17 mouse cellular contexts compared by ENCODE assay signal in genomic region chr7:24391687-24392086, GRCm38 (mm10). TPM values are rescaled to one million over a fixed set of nuclear protein-coding genes. Genes with fewer than 3 reads are reported as not detected.
A peak's percentile ranks its signal among the peaks of the same experiment; 100 is the strongest.
DNase-seq lines count a peak whose midpoint lies in the region; ATAC-seq lines count a peak whose summit lies in the region.
"Had no signal": no experiment of that assay in that cellular context is flagged by ENCODE, and none has a peak within 500 bp of the region (broad histone marks: within the 10 kb centered on the region; RNA-seq: fewer than 3 reads in every experiment).

No protein-coding gene starts in this region.

- no peak overlapping the region for H3K4me3 ChIP-seq in hindbrain, embryonic 11.5 days (ENCODE audit: low read depth, low read length)
- H3K4me3 ChIP-seq in hindbrain, embryonic 14.5 days (replicated peaks; ENCODE audit: low read length), result no peak overlapping the region
- H3K4me3 ChIP-seq in liver, embryonic 12.5 days, result no peak overlapping the region
- no peak overlapping the region for H3K4me3 ChIP-seq in macrophage (ENCODE audit: inconsistent target)
- no peak overlapping the region for H3K4me3 ChIP-seq in stomach, embryonic 16.5 days (replicated peaks; ENCODE audit: low read length)
- no peak overlapping the region for H3K4me3 ChIP-seq in midbrain, embryonic 10.5 days
- H3K4me3 ChIP-seq: heart, embryonic 13.5 days had no signal

- H3K4me2 ChIP-seq in hindbrain, embryonic 11.5 days (replicated peaks; ENCODE audit: low read depth, low read length), result no peak overlapping the region
- no peak overlapping the region for H3K4me2 ChIP-seq in hindbrain, embryonic 14.5 days (replicated peaks)
- H3K4me2 ChIP-seq in liver, embryonic 12.5 days, result no peak overlapping the region
- H3K4me2 ChIP-seq in stomach, embryonic 16.5 days (ENCODE audit: low read depth, low read length), result peak overlapping the region; percentile 44; the same call in 1 of the 2 replicates
- H3K4me2 ChIP-seq: heart, embryonic 13.5 days had no signal

- WGBS in hindbrain, embryonic 11.5 days, result 86% methylated on average over 2 of the region's 2 CpGs
- WGBS in hindbrain, embryonic 14.5 days, result 83% methylated on average over 2 of the region's 2 CpGs
- 39% methylated on average over 2 of the region's 2 CpGs for WGBS in liver, embryonic 12.5 days (ENCODE audit: insufficient replicate concordance)
- 50% methylated on average over 2 of the region's 2 CpGs for WGBS in macrophage (ENCODE audit: missing documents)
- WGBS in stomach, embryonic 16.5 days, result 70% methylated on average over 2 of the region's 2 CpGs
- WGBS in midbrain, embryonic 10.5 days, result 84% methylated on average over 2 of the region's 2 CpGs

- H3K4me1 ChIP-seq in hindbrain, embryonic 11.5 days (replicated peaks; ENCODE audit: control insufficient read depth, insufficient read depth, low read length), result no peaks in the 10 kb centered on the region; the same call in 1 of the 2 replicates
- no peaks in the 10 kb centered on the region for H3K4me1 ChIP-seq in hindbrain, embryonic 14.5 days (replicated peaks; ENCODE audit: control insufficient read depth, insufficient read depth, low read length)
- peaks cover 90% of the 10 kb centered on the region for H3K4me1 ChIP-seq in liver, embryonic 12.5 days
- H3K4me1 ChIP-seq in stomach, embryonic 16.5 days (ENCODE audit: control insufficient read depth, insufficient read depth, low read length), result peaks cover 10% of the 10 kb centered on the region; the same call in 1 of the 2 replicates
- no peaks in the 10 kb centered on the region for H3K4me1 ChIP-seq in midbrain, embryonic 10.5 days
- H3K4me1 ChIP-seq: heart, embryonic 13.5 days had no signal

- DNase-seq in hindbrain, embryonic 11.5 days (ENCODE audit: low spot score), result no peak
- DNase-seq in hindbrain, embryonic 14.5 days (ENCODE audit: low spot score), result no peak
- no peak for DNase-seq in liver
- DNase-seq in left cerebral cortex, postnatal 25 days (ENCODE audit: low spot score in 2 of 2), result no peak
- DNase-seq in midbrain, embryonic 10.5 days (ENCODE audit: low spot score), result no peak
- DNase-seq: cerebellum, postnatal 14 days; kidney, postnatal 25 days; spleen, adult 18-20 months had no signal

- H3K9ac ChIP-seq in hindbrain, embryonic 11.5 days (ENCODE audit: low read depth, low read length), result no peak overlapping the region
- H3K9ac ChIP-seq in hindbrain, embryonic 14.5 days, result no peak overlapping the region
- peak overlapping the region; percentile 14; the same call in 1 of the 2 replicates for H3K9ac ChIP-seq in liver, embryonic 12.5 days
- no peak overlapping the region for H3K9ac ChIP-seq in stomach, embryonic 16.5 days (ENCODE audit: low read length)
- H3K9ac ChIP-seq: heart, embryonic 13.5 days; lung, embryonic 14.5 days had no signal

- H3K27me3 ChIP-seq in hindbrain, embryonic 11.5 days (ENCODE audit: control insufficient read depth, insufficient read depth, low read length), result no peaks in the 10 kb centered on the region
- H3K27me3 ChIP-seq in hindbrain, embryonic 14.5 days (ENCODE audit: control insufficient read depth, insufficient read depth, low read length), result no peaks in the 10 kb centered on the region
- no peaks in the 10 kb centered on the region for H3K27me3 ChIP-seq in liver, embryonic 12.5 days (replicated peaks)
- H3K27me3 ChIP-seq in stomach, embryonic 16.5 days (ENCODE audit: control insufficient read depth, insufficient read depth, low read length), result no peaks in the 10 kb centered on the region
- H3K27me3 ChIP-seq in midbrain, embryonic 10.5 days (ENCODE audit: low read depth, poor library complexity, severe bottlenecking), result no peaks in the 10 kb centered on the region
- H3K27me3 ChIP-seq: heart, embryonic 13.5 days had no signal

- H3K36me3 ChIP-seq in hindbrain, embryonic 11.5 days (ENCODE audit: control insufficient read depth, insufficient read depth, low read length), result no peaks in the 10 kb centered on the region
- H3K36me3 ChIP-seq in hindbrain, embryonic 14.5 days (replicated peaks; ENCODE audit: control insufficient read depth, insufficient read depth), result no peaks in the 10 kb centered on the region
- peaks cover 9% of the 10 kb centered on the region for H3K36me3 ChIP-seq in liver, embryonic 12.5 days
- H3K36me3 ChIP-seq in macrophage (ENCODE audit: inconsistent target), result no peaks in the 10 kb centered on the region
- no peaks in the 10 kb centered on the region for H3K36me3 ChIP-seq in stomach, embryonic 16.5 days (ENCODE audit: control insufficient read depth, insufficient read depth, low read length)
- H3K36me3 ChIP-seq in midbrain, embryonic 10.5 days, result no peaks in the 10 kb centered on the region
- H3K36me3 ChIP-seq: heart, embryonic 13.5 days had no signal

- H3K79me2 ChIP-seq in macrophage (ENCODE audit: inconsistent target), result peaks cover 47% of the 10 kb centered on the region

- intact Hi-C loops in left cerebral cortex, postnatal 25 days (cut with DNase I), result no loop called here

- no peaks in the 10 kb centered on the region for H3K9me3 ChIP-seq in hindbrain, embryonic 11.5 days (ENCODE audit: control insufficient read depth, low read length)
- no peaks in the 10 kb centered on the region for H3K9me3 ChIP-seq in hindbrain, embryonic 14.5 days (ENCODE audit: control insufficient read depth, low read length)
- H3K9me3 ChIP-seq in liver, embryonic 12.5 days (replicated peaks), result no peaks in the 10 kb centered on the region
- no peaks in the 10 kb centered on the region for H3K9me3 ChIP-seq in stomach, embryonic 16.5 days (replicated peaks; ENCODE audit: control insufficient read depth, low read length)
- no peaks in the 10 kb centered on the region for H3K9me3 ChIP-seq in midbrain, embryonic 10.5 days (replicated peaks)
- H3K9me3 ChIP-seq: heart, embryonic 13.5 days had no signal

- H3K27ac ChIP-seq in hindbrain, embryonic 11.5 days (ENCODE audit: low read depth, low read length), result peak overlapping the region; percentile 51
- H3K27ac ChIP-seq in hindbrain, embryonic 14.5 days, result no peak overlapping the region; the same call in 1 of the 2 replicates
- H3K27ac ChIP-seq in liver, embryonic 12.5 days, result peak overlapping the region; percentile 43; the same call in 1 of the 2 replicates
- peak overlapping the region; percentile 98 for H3K27ac ChIP-seq in macrophage
- H3K27ac ChIP-seq in stomach, embryonic 16.5 days (ENCODE audit: low read length), result peak overlapping the region; percentile 50
- no peak overlapping the region for H3K27ac ChIP-seq in midbrain, embryonic 10.5 days (replicated peaks)
- H3K27ac ChIP-seq: heart, embryonic 13.5 days had no signal

- no peak for ATAC-seq in hindbrain, embryonic 11.5 days (ENCODE audit: low FRiP score)
- no peak for ATAC-seq in hindbrain, embryonic 14.5 days (ENCODE audit: low FRiP score)
- no peak for ATAC-seq in liver, embryonic 12.5 days
- ATAC-seq in stomach, embryonic 16.5 days (ENCODE audit: insufficient read depth, low FRiP score), result no peak
- ATAC-seq: activated CD4-positive, CD25-positive, alpha-beta regulatory T cell, adult 4 months; midbrain, embryonic 16.5 days had no signal

RNA-seq across cellular contexts. Expression of gene Smg9, which starts 7.7 kb away (rescaled TPM):
- 18.4 and 21.3 TPM in 2 replicates for polyA plus RNA-seq in hindbrain, embryonic 11.5 days (2014; fragmentation: Nextera tagmentation; extraction: Ambion mirVana)
- polyA plus RNA-seq in hindbrain, embryonic 14.5 days (2014; fragmentation: Nextera tagmentation; extraction: Ambion mirVana), result 30.1 and 30.3 TPM in 2 replicates
- 22.9 and 23.5 TPM in 2 replicates for polyA plus RNA-seq in liver, embryonic 12.5 days (2016; fragmentation: Nextera tagmentation; extraction: Ambion mirVana)
- 100 to 1,000 TPM; 127 to 223 (median 160) TPM for total RNA-seq in macrophage (2018; cell fraction: chromatin; rRNA removed)
- 10 to 100 TPM; 15.4 to 41.1 (median 24.8) TPM for total RNA-seq in macrophage (2018; cell fraction: cytosol; rRNA removed)
- total RNA-seq in macrophage (2018; cell fraction: nucleus; rRNA removed), result 100 to 1,000 TPM in 11 of 26 experiments, 10 to 100 TPM in 15; 59.9 to 137 (median 93.6) TPM
- polyA plus RNA-seq in macrophage (2018), result 19.7 to 29.3 TPM (median 20.3 TPM) in 3 replicates
- 19.5 and 21.3 TPM in 2 replicates for polyA plus RNA-seq in stomach, embryonic 16.5 days (2015; fragmentation: Nextera tagmentation; extraction: Ambion mirVana)
- total RNA-seq in left cerebral cortex, postnatal 25 days (2021), result 10 to 100 TPM; 38.1 to 40.2 TPM
- 29.0 and 34.1 TPM in 2 replicates for polyA plus RNA-seq in midbrain, embryonic 10.5 days (2016; fragmentation: Nextera tagmentation; extraction: Ambion mirVana)

RNA-seq across cellular contexts. Expression of gene Kcnn4, which starts 21.6 kb away (rescaled TPM):
- polyA plus RNA-seq in hindbrain, embryonic 11.5 days (2014; fragmentation: Nextera tagmentation; extraction: Ambion mirVana), result 2.4 and 3.5 TPM in 2 replicates
- polyA plus RNA-seq in hindbrain, embryonic 14.5 days (2014; fragmentation: Nextera tagmentation; extraction: Ambion mirVana), result 1.7 and 2.8 TPM in 2 replicates
- polyA plus RNA-seq in liver, embryonic 12.5 days (2016; fragmentation: Nextera tagmentation; extraction: Ambion mirVana), result 159 and 161 TPM in 2 replicates
- total RNA-seq in macrophage (2018; cell fraction: chromatin; rRNA removed), result 100 to 1,000 TPM in 4 of 26 experiments, 10 to 100 TPM in 21, 1 to 10 TPM in 1; 5.6 to 198 (median 45.1) TPM
- total RNA-seq in macrophage (2018; cell fraction: cytosol; rRNA removed), result 10 to 100 TPM; 16.1 to 69.7 (median 46.9) TPM
- total RNA-seq in macrophage (2018; cell fraction: nucleus; rRNA removed), result 100 to 1,000 TPM in 8 of 26 experiments, 10 to 100 TPM in 18; 15.3 to 160 (median 78.6) TPM
- polyA plus RNA-seq in macrophage (2018), result 11.1 to 85.5 TPM (median 12.1 TPM) in 3 replicates
- 7.4 and 8.5 TPM in 2 replicates for polyA plus RNA-seq in stomach, embryonic 16.5 days (2015; fragmentation: Nextera tagmentation; extraction: Ambion mirVana)
- total RNA-seq in left cerebral cortex, postnatal 25 days (2021), result under 1 TPM in 1 of 2 experiments, not detected in 1; 0.50 TPM
- 3.3 and 4.0 TPM in 2 replicates for polyA plus RNA-seq in midbrain, embryonic 10.5 days (2016; fragmentation: Nextera tagmentation; extraction: Ambion mirVana)

RNA-seq across cellular contexts. Expression of gene Lypd5, which starts 42.7 kb away (rescaled TPM):
- not detected in 2 replicates for polyA plus RNA-seq in hindbrain, embryonic 11.5 days (2014; fragmentation: Nextera tagmentation; extraction: Ambion mirVana)
- not detected in 2 replicates for polyA plus RNA-seq in hindbrain, embryonic 14.5 days (2014; fragmentation: Nextera tagmentation; extraction: Ambion mirVana)
- not detected in 2 replicates for polyA plus RNA-seq in liver, embryonic 12.5 days (2016; fragmentation: Nextera tagmentation; extraction: Ambion mirVana)
- total RNA-seq in macrophage (2018; cell fraction: chromatin; rRNA removed), result not detected
- total RNA-seq in macrophage (2018; cell fraction: cytosol; rRNA removed), result not detected
- not detected for total RNA-seq in macrophage (2018; cell fraction: nucleus; rRNA removed)
- not detected in 3 replicates for polyA plus RNA-seq in macrophage (2018)
- polyA plus RNA-seq in stomach, embryonic 16.5 days (2015; fragmentation: Nextera tagmentation; extraction: Ambion mirVana), result 11.6 and 36.4 TPM in 2 replicates
- not detected for total RNA-seq in left cerebral cortex, postnatal 25 days (2021)
- polyA plus RNA-seq in midbrain, embryonic 10.5 days (2016; fragmentation: Nextera tagmentation; extraction: Ambion mirVana), result not detected in 2 replicates
- total RNA-seq: adrenal gland, postnatal 4 days; hematopoietic stem cell, adult 5-6 weeks had no signal
- polyA plus RNA-seq: activated CD4-positive, CD25-positive, alpha-beta regulatory T cell, adult 4 months; heart, embryonic 13.5 days; lung, embryonic 14.5 days; midbrain, embryonic 16.5 days had no signal

RNA-seq across cellular contexts. Expression of gene Tescl, which starts 58.0 kb away (rescaled TPM):
- polyA plus RNA-seq in hindbrain, embryonic 11.5 days (2014; fragmentation: Nextera tagmentation; extraction: Ambion mirVana), result not detected in 2 replicates
- 0.31 TPM in 1 of 2 replicates, not detected in the other for polyA plus RNA-seq in hindbrain, embryonic 14.5 days (2014; fragmentation: Nextera tagmentation; extraction: Ambion mirVana)
- not detected in 2 replicates for polyA plus RNA-seq in liver, embryonic 12.5 days (2016; fragmentation: Nextera tagmentation; extraction: Ambion mirVana)
- total RNA-seq in macrophage (2018; cell fraction: chromatin; rRNA removed), result not detected
- total RNA-seq in macrophage (2018; cell fraction: cytosol; rRNA removed), result under 1 TPM in 1 of 26 experiments, not detected in 25; 0.17 TPM
- not detected for total RNA-seq in macrophage (2018; cell fraction: nucleus; rRNA removed)
- not detected in 3 replicates for polyA plus RNA-seq in macrophage (2018)
- 0.15 TPM in 1 of 2 replicates, not detected in the other for polyA plus RNA-seq in stomach, embryonic 16.5 days (2015; fragmentation: Nextera tagmentation; extraction: Ambion mirVana)
- total RNA-seq in left cerebral cortex, postnatal 25 days (2021), result not detected
- polyA plus RNA-seq in midbrain, embryonic 10.5 days (2016; fragmentation: Nextera tagmentation; extraction: Ambion mirVana), result 0.14 and 0.26 TPM in 2 replicates
- total RNA-seq: hematopoietic stem cell, adult 5-6 weeks had no signal
- polyA plus RNA-seq: activated CD4-positive, CD25-positive, alpha-beta regulatory T cell, adult 4 months; heart, embryonic 13.5 days; lung, embryonic 14.5 days had no signal

Comparison
In these comparisons a context has a peak if more than half of its experiments do, and no peak if none do; other contexts are left out.
1. H3K27ac ChIP-seq: peak in hindbrain, embryonic 11.5 days (single experiment), liver, embryonic 12.5 days (single experiment), macrophage (single experiment) and stomach, embryonic 16.5 days (single experiment); none in hindbrain, embryonic 14.5 days (single experiment) and midbrain, embryonic 10.5 days (single experiment).
2. RNA of gene Lypd5, which starts 42.7 kb away (polyA plus RNA-seq): 11.6 to 36.4 TPM in stomach, embryonic 16.5 days; not detected in hindbrain, embryonic 11.5 days, not detected in hindbrain, embryonic 14.5 days, not detected in liver, embryonic 12.5 days, not detected in macrophage and not detected in midbrain, embryonic 10.5 days; every median in the first group is over 10 times any median in the second.